Mouse (Mus musculus) midbrain, postnatal 0 days (tissue): ENCODE measurements around the gene Smad5. TPM values are rescaled to one million over a fixed set of nuclear protein-coding genes. Genes with fewer than 3 reads are reported as not detected.

ENCODE experiments used
- ATAC-seq: fragments of 200-750 bp; cut with Nextera tagmentation; 2 replicates; pipeline ENCODE4 v1.8.0; 2017; ENCODE audit warnings: moderate number of reproducible peaks, mild to moderate bottlenecking, moderate TSS enrichment, moderate library complexity; ENCODE audit not compliant: low FRiP score
- DNase-seq: peaks from one replicate; pipeline ENCODE4 v3.0.0-alpha.2; 2015; ENCODE audit warnings: low spot score
- H3K27ac ChIP-seq: fragments of 300-500 bp; sonication (generic); 2 replicates; pipeline ENCODE4 v1.5.1; 2014; ENCODE audit warnings: low read depth, mild to moderate bottlenecking, low read length, mixed read lengths
- H3K27me3 ChIP-seq: fragments of 300-500 bp; sonication (generic); 2 replicates; pipeline ENCODE4 v1.6.1; 2014; ENCODE audit warnings: low read length, control low read depth, mixed read lengths; ENCODE audit not compliant: insufficient read depth
- H3K36me3 ChIP-seq: fragments of 300-500 bp; sonication (generic); 2 replicates; pipeline ENCODE4 v1.6.1; 2014; ENCODE audit warnings: low read length, control low read depth, mixed read lengths; ENCODE audit not compliant: insufficient read depth
- H3K4me1 ChIP-seq: fragments of 300-500 bp; sonication (generic); 2 replicates; pipeline ENCODE4 v1.6.1; 2014; ENCODE audit warnings: mild to moderate bottlenecking, control low read depth, antibody characterized with exemption, low read length, mixed read lengths; ENCODE audit not compliant: insufficient read depth
- H3K4me2 ChIP-seq: fragments of 300-500 bp; sonication (generic); 2 replicates; pipeline ENCODE4 v1.6.1; 2014; ENCODE audit warnings: low read depth, mild to moderate bottlenecking, low read length, mixed read lengths; ENCODE audit not compliant: poor library complexity, severe bottlenecking
- H3K4me3 ChIP-seq: fragments of 300-500 bp; sonication (generic); 2 replicates; pipeline ENCODE4 v1.5.1; 2014; ENCODE audit warnings: low read depth, mild to moderate bottlenecking, low read length, moderate library complexity
- H3K9ac ChIP-seq: fragments of 300-500 bp; sonication (generic); replicated peaks from 2 replicates; pipeline ENCODE4 v1.6.1; 2014; ENCODE audit warnings: mild to moderate bottlenecking, low read length, moderate library complexity, mixed read lengths; ENCODE audit not compliant: poor library complexity, severe bottlenecking
- H3K9me3 ChIP-seq: fragments of 300-500 bp; sonication (generic); 2 replicates; pipeline ENCODE4 v1.6.1; 2016; ENCODE audit warnings: low read length, control low read depth
- CTCF ChIP-seq: IDR thresholded peaks from 2 replicates; pipeline ENCODE4 v1.5.1; 2016; ENCODE audit warnings: antibody characterized with exemption, mild to moderate bottlenecking
- WGBS: fragments of 180-500 bp; shearing (Covaris S2); extraction: QIAGEN DNeasy Blood & Tissue Kit; methylation state at CpG from one replicate; pipeline ENCODE4 v1.1.7; 2014; 5-methylcytosine and 5-hydroxymethylcytosine counted together
- polyA plus RNA-seq: library from polyadenylated mRNA; unstranded; fragments of >200 nt; fragmentation: Nextera tagmentation; extraction: Ambion mirVana; gene quantifications from 2 replicates; pipeline ENCODE4 v1.2.1, GENCODE M21; 2015
- total RNA-seq: library from RNA; depleted of rRNA; stranded (reverse); fragments of >200 nt; gene quantifications from 2 replicates; pipeline ENCODE4 v1.2.3, GENCODE M21; 2014

Smad5 gene
- total and polyA plus RNA-seq, 2 experiments from 2014 or later: 14.8 to 37.4 TPM

DNA sequence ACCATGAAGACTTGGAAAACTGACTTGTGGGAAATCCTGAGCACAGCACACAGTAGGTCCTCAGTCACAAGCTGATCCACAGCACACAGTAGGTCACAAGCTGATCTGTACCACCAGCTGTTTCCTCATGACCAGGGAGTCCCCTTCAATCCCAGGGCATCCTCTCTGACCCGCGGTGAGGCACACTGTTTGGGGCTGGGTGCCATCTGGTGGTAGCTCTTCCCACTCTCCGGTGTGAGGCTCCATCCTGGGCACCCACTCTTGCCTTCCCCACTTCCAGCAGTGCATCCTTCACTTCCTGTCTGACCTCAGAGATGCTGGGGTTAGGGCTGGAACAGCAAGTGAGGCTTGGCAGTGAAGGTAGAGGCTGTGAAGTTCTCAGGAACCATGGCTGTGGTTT is 69.8 kb downstream of the Smad5 start:
- DNase-seq: no peak

DNA sequence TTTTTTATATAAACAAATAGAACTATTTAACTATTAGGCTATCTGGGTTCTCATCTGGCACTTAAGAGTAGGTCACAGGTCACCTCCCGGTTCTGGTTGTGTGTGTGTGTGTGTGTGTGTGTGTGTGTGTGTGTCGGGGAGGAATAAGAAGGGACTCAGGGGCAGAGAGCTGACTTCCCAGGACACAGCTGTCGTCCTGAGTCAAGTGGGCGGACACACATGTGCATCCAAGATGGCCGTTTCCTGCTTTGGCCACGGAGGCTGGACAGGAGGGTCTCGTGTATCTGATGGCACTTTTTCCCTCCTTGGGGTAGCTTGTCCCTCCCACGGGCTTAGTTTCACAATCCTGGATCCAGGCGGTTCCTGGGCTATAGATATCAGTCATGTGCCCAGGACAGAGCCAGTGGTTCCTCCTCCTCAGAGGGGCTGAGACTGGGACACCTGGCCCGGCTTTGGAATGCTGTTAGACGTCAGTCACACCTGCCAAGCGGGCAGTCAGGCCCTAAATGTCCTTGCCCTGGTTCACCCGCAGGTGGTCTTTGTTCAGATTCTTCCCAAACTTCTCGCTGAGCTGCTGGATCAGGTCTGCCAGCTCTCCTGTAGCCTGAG is 70.6 kb downstream of the Smad5 start:
- no peak for TF ChIP-seq CTCF
- Histone ChIP-seq H3K4me3 (no peak overlapping the region), H3K27ac (no peak overlapping the region), H3K4me1 (peaks cover 20% of the 10 kb centered on the region), H3K4me2 (no peak overlapping the region), H3K27me3 (no peaks in the 10 kb centered on the region), H3K9ac (no peak overlapping the region), H3K9me3 (no peaks in the 10 kb centered on the region), H3K36me3 (no peaks in the 10 kb centered on the region)
- ATAC-seq: no peak
- no peak for DNase-seq
- 63% methylated on average over 14 of the region's 14 CpGs for WGBS

More for the DNA sequence above, 69.8 kb downstream of the Smad5 start:
- H3K27me3 ChIP-seq: no peaks in the 10 kb centered on the region
- H3K36me3 ChIP-seq: no peaks in the 10 kb centered on the region
- peak; percentile 53 for TF ChIP-seq CTCF
- 48% methylated on average over 3 of the region's 3 CpGs for WGBS
- no peak overlapping the region for H3K9ac ChIP-seq
- no peak overlapping the region for H3K4me3 ChIP-seq
- no peak overlapping the region for H3K27ac ChIP-seq
- H3K9me3 ChIP-seq: no peaks in the 10 kb centered on the region
- H3K4me2 ChIP-seq: no peak overlapping the region
- ATAC-seq: no peak
- H3K4me1 ChIP-seq: peaks cover 20% of the 10 kb centered on the region

DNA sequence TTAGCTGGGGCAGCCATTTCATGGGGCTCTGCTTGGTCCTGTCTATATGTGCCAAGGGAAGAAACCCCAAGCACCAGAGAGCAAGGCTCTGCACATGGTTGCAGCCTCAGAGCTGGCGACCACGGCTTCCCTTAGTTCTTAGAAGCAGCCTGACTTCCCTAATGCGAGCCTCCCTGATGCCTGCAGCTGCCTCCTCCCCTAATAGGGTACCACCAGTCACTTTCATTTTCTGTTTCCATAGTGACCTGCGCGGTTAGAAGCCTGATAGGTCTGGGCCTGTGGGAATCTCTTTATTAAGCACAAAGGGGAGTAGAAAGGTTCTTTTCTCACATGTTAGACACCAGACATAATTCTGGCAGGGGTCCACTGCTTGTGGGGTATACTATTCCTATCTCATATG is 71.5 kb downstream of the Smad5 start:
- Histone ChIP-seq H3K4me3 (no peak overlapping the region), H3K4me2 (no peak overlapping the region), H3K27ac (peak overlapping the region; percentile 76), H3K9me3 (no peaks in the 10 kb centered on the region), H3K9ac (0 out of 2 replicates have a peak overlapping the region, but pooled peaks have one; percentile 19), H3K4me1 (peaks cover 20% of the 10 kb centered on the region), H3K36me3 (no peaks in the 10 kb centered on the region), H3K27me3 (no peaks in the 10 kb centered on the region)
- ATAC-seq (peak; percentile 73), DNase-seq (peak; percentile 77)
- WGBS: 10% methylated on average over 5 of the region's 5 CpGs
- no peak for TF ChIP-seq CTCF

DNA sequence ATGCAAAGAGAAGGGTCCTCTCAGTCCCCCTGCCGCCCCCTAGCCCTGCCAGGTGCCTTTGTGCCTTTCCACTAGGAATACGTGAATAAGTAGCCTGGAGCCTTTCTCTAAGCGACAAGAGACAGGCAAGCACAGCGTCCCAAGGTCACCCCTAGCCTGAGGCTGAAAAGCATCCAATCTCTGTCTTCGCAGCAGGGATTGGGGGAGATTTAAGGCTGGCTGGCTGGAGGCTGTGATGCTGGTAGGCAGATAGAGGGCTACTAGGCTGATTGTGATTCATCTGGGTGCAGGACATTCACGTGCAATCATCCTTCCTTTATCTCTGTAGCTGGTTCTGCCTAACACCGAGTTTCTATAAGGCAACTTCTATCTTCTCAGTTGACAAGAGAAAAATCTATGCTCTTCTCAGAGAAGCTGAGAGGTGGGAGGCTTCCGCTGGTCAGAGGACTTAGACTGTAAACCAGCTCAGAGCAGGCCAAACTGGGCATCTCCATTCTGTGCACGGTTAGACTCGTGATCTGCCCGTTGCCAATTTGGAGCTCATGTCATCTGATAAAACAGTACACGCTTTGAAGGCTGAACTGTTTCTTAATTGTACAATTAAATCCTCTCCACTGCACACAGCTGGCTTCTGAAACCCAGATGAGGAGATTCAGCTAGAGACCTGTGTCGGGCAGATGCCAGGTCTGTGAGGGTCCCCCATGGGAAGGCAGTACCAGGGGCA is 78.1 kb downstream of the Smad5 start:
- H3K4me2 ChIP-seq: no peak overlapping the region
- H3K4me3 ChIP-seq: no peak overlapping the region
- H3K9ac ChIP-seq: 0 out of 2 replicates have a peak overlapping the region, but pooled peaks have one; percentile 8
- H3K4me1 ChIP-seq: peaks cover 15% of the 10 kb centered on the region; the same call in 1 of the 2 replicates
- peak overlapping the region; percentile 69 for H3K27ac ChIP-seq
- no peaks in the 10 kb centered on the region for H3K36me3 ChIP-seq
- TF ChIP-seq CTCF: peak; percentile 15; the same call in 1 of the 2 replicates
- 29% methylated on average over 13 of the region's 13 CpGs for WGBS
- DNase-seq: peak; percentile 43
- H3K27me3 ChIP-seq: no peaks in the 10 kb centered on the region
- peak; percentile 20; the same call in 1 of the 2 replicates for ATAC-seq
- no peaks in the 10 kb centered on the region for H3K9me3 ChIP-seq

DNA sequence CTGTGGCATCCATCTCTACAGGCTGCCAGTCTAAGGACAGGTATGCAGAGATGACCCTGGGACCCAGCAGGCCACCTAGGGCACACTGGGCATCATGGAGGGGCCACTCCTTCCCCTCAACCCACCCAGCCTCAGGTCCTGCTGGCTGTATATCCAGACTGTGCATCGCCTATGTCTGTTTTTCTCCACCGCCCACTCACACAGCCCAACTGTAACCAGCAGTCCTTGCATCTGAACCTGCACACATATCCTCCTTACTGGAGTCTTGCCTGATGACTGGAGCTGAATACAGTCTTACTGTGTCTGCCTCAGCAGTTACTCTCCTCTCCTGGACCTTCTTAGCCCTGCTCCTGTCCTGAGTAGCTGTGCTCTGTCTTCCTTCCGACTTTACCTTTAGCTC is 78.9 kb downstream of the Smad5 start:
- ATAC-seq: no peak
- peak overlapping the region; percentile 69; the same call in 1 of the 2 replicates for H3K27ac ChIP-seq
- H3K4me1 ChIP-seq: peaks cover 15% of the 10 kb centered on the region; the same call in 1 of the 2 replicates
- H3K4me2 ChIP-seq: no peak overlapping the region
- H3K36me3 ChIP-seq: no peaks in the 10 kb centered on the region
- no peak overlapping the region for H3K9ac ChIP-seq
- DNase-seq: no peak
- H3K9me3 ChIP-seq: no peaks in the 10 kb centered on the region
- no peak for TF ChIP-seq CTCF
- WGBS: 97% methylated on average over 3 of the region's 3 CpGs
- H3K4me3 ChIP-seq: no peak overlapping the region
- no peaks in the 10 kb centered on the region for H3K27me3 ChIP-seq

DNA sequence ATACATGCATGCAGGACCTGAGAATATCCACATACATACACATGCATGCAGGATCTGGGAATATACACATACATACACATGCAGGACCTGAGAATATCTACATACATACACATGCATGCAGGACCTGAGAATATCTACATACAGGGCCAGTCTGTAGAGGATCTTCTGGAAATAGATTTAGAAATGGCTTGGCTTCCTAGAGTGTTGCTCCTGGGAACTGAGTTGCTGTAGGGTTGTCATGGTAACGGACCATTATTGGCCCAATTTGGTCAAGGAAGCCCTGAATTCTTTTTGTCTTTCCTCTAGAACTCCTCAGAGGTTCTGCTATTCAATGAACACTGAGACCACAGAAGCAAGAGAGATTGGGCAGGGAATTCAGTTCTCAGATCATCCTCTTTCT is 79.8 kb downstream of the Smad5 start:
- Histone ChIP-seq H3K27ac (0 out of 2 replicates have a peak overlapping the region, but pooled peaks have one; percentile 38), H3K9me3 (no peaks in the 10 kb centered on the region), H3K9ac (no peak overlapping the region), H3K4me1 (peaks cover 15% of the 10 kb centered on the region; the same call in 1 of the 2 replicates), H3K4me3 (no peak overlapping the region), H3K36me3 (no peaks in the 10 kb centered on the region), H3K4me2 (no peak overlapping the region), H3K27me3 (no peaks in the 10 kb centered on the region)
- WGBS: 72% methylated on average over 1 of the region's 1 CpGs
- DNase-seq (peak; percentile 74), ATAC-seq (no peak)
- no peak for TF ChIP-seq CTCF
